Mouse (Mus musculus): ENCODE results near the gene Ccdc122.

Gene Ccdc122

GRCm38 (mm10) chr14:77136936-77137335 is 100.4 kb downstream of the Ccdc122 start:
- no peak for DNase-seq

- DNase-seq, result peak; percentile 74 to 87
These were observed 105.0 kb downstream of the Ccdc122 start for GRCm38 (mm10) chr14:77141324-77142282.

GRCm38 (mm10) chr14:77145103-77145502 is 108.5 kb downstream of the Ccdc122 start:
- no peak for DNase-seq

- no peak for DNase-seq
These were observed 111.1 kb downstream of the Ccdc122 start for GRCm38 (mm10) chr14:77147635-77148034.

- DNase-seq, result no peak
These were observed 114.0 kb downstream of the Ccdc122 start for GRCm38 (mm10) chr14:77150556-77150955.

GRCm38 (mm10) chr14:77151431-77151830 is 114.9 kb downstream of the Ccdc122 start:
- DNase-seq, result no peak

- DNase-seq, result peak; percentile 84 to 86
These were observed 119.8 kb downstream of the Ccdc122 start, which contains the start of gene Enox1 for GRCm38 (mm10) chr14:77156222-77156910. TSS of gene Enox1 (plus strand) at chr14:77156763.

GRCm38 (mm10) chr14:77156911-77157504 is 120.4 kb downstream of the Ccdc122 start:
- no peak for DNase-seq

- DNase-seq, result peak; percentile 82 to 87
These were observed 120.9 kb downstream of the Ccdc122 start for GRCm38 (mm10) chr14:77157505-77157911.

GRCm38 (mm10) chr14:77159397-77159796 is 122.8 kb downstream of the Ccdc122 start:
- DNase-seq, result no peak

All from cerebellum, postnatal 36 days (tissue).